Mouse (Mus musculus) cerebellum, adult 2 months (tissue): ENCODE data around the gene Cdkl4.

ENCODE experiments used
- CTCF ChIP-seq: fragments of 200-500 bp; IDR thresholded peaks from 2 replicates; pipeline ENCODE4 v1.5.1; 2011; ENCODE audit warnings: low read depth, mild to moderate bottlenecking, control low read depth, low read length, moderate library complexity, borderline replicate concordance; ENCODE audit not compliant: insufficient read depth
- POLR2A ChIP-seq: fragments of 200-500 bp; IDR thresholded peaks from 2 replicates; pipeline ENCODE4 v1.6.1; 2011; ENCODE audit warnings: low read length, control low read depth, borderline replicate concordance; ENCODE audit not compliant: insufficient read depth

- TF ChIP-seq CTCF = no peak
- no peak for TF ChIP-seq POLR2A
Observed at GRCm38 (mm10) chr17:80552653-80553052, 25.0 kb downstream of the Cdkl4 start.
